Comparison of ENCODE assay signal across 21 mouse cellular contexts in the genomic region with DNA sequence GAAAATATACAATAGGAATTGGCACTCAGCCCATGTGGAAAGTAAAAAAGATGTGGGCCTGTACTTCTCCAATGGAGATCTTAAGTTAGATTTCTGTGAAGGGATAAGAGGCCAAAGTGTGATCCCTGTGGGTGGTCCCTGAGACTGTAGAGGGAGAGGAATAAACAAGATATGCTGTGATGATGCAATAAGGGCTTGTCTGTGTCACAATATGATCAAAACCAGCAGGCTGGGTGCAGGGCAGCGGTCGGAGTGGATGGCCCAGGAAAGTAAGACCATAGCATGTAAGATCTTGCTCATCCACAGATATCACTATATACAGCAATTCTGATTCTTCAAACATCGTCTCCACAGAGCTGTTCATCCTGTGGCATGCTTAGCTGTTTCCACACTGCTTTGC.
"Had no signal": no experiment of that assay in that cellular context is flagged by ENCODE, and none has a peak within 500 bp of the region (broad histone marks: within the 10 kb centered on the region; RNA-seq: fewer than 3 reads in every experiment).

No protein-coding gene starts in this region.

- DNase-seq: heart, adult 2 months; kidney, adult 11 months had no signal

- ATAC-seq: hindbrain, embryonic 16.5 days; hindbrain, postnatal 0 days; inflammation-experienced regulatory T-cells, adult 6 months; intestine, embryonic 15.5 days; intestine, embryonic 16.5 days; intestine, postnatal 0 days had no signal

- H3K9ac ChIP-seq: heart, embryonic 12.5 days; heart, embryonic 13.5 days; heart, embryonic 15.5 days; hindbrain, embryonic 12.5 days; hindbrain, embryonic 13.5 days; hindbrain, embryonic 14.5 days; hindbrain, embryonic 15.5 days; intestine, embryonic 15.5 days; kidney, embryonic 15.5 days had no signal

- H3K27ac ChIP-seq: heart, adult 2 months; heart, embryonic 10.5 days; heart, embryonic 13.5 days; heart, embryonic 15.5 days; hindbrain, embryonic 10.5 days; hindbrain, embryonic 12.5 days; hindbrain, embryonic 13.5 days; hindbrain, embryonic 14.5 days; hindbrain, embryonic 15.5 days; hindbrain, postnatal 0 days; intestine, embryonic 15.5 days; kidney, embryonic 15.5 days; kidney, postnatal 0 days; layer of hippocampus, adult 2 months had no signal

- H3K4me3 ChIP-seq: heart, adult 2 months; heart, embryonic 10.5 days; heart, embryonic 12.5 days; heart, embryonic 13.5 days; heart, embryonic 15.5 days; hindbrain, embryonic 10.5 days; hindbrain, embryonic 12.5 days; hindbrain, embryonic 13.5 days; hindbrain, embryonic 15.5 days; intestine, embryonic 15.5 days; kidney, embryonic 15.5 days; layer of hippocampus, adult 2 months had no signal

- H3K27me3 ChIP-seq: heart, embryonic 12.5 days; heart, embryonic 13.5 days; heart, embryonic 15.5 days; hindbrain, embryonic 12.5 days; hindbrain, embryonic 13.5 days; hindbrain, embryonic 15.5 days; intestine, embryonic 15.5 days; kidney, embryonic 15.5 days had no signal

- H3K4me1 ChIP-seq: heart, embryonic 10.5 days; heart, embryonic 12.5 days; heart, embryonic 13.5 days; heart, embryonic 15.5 days; hindbrain, embryonic 10.5 days; hindbrain, embryonic 12.5 days; hindbrain, embryonic 13.5 days; hindbrain, embryonic 15.5 days; intestine, embryonic 15.5 days; kidney, embryonic 15.5 days had no signal

- H3K36me3 ChIP-seq: heart, embryonic 10.5 days; heart, embryonic 12.5 days; heart, embryonic 13.5 days; heart, embryonic 15.5 days; hindbrain, embryonic 10.5 days; hindbrain, embryonic 12.5 days; hindbrain, embryonic 13.5 days; hindbrain, embryonic 15.5 days; intestine, embryonic 15.5 days; kidney, embryonic 15.5 days had no signal

- H3K9me3 ChIP-seq: heart, embryonic 10.5 days; heart, embryonic 12.5 days; heart, embryonic 13.5 days; heart, embryonic 15.5 days; hindbrain, embryonic 10.5 days; hindbrain, embryonic 12.5 days; hindbrain, embryonic 13.5 days; hindbrain, embryonic 15.5 days; intestine, embryonic 15.5 days; kidney, embryonic 15.5 days had no signal

- H3K4me2 ChIP-seq: heart, embryonic 11.5 days; heart, embryonic 12.5 days; heart, embryonic 13.5 days; heart, embryonic 15.5 days; hindbrain, embryonic 12.5 days; hindbrain, embryonic 13.5 days; hindbrain, embryonic 14.5 days; hindbrain, embryonic 15.5 days; intestine, embryonic 15.5 days; kidney, embryonic 15.5 days had no signal
